Comparison of ENCODE assay signal across 22 mouse cellular contexts in the genomic region with DNA sequence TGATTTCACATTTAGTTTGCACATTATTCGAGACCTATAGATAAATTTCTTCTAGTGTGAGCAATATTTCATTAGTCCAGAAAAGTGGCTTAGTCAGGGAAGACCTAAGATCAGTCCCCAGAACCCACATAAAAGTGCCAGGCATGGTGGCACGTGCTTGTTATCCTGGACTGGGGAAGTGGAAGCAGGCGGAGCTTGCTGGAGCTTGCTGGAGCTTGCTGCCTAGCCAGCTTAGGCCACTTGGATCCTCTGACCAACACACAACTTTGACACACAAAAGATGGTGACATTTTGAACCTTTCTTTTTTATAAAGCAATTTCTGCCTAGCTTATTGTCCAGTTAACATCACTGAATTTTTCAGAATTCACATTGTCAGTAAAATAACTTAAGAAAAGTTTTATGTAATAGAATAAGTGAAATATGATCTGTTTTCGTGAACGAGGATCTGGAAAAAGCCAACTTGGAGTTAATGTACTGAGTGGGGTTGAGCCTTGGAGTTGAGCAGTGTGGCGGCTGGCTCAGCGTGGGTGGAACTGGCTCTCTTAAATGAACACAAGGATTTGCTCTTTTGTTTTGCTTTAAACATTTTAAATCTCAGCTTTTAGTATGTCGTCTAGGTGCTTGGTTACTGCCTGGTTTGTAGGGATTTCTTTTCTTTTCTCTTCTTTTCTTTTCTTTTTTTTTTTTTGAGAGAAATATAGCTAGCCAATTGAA. TPM values are rescaled to one million over a fixed set of nuclear protein-coding genes. Genes with fewer than 3 reads are reported as not detected.
DNase-seq lines count a peak whose midpoint lies in the region; ATAC-seq and TF ChIP-seq lines count a peak whose summit lies in the region.
"Had no signal": no experiment of that assay in that cellular context is flagged by ENCODE, and none has a peak within 500 bp of the region (broad histone marks: within the 10 kb centered on the region; RNA-seq: fewer than 3 reads in every experiment).

No protein-coding gene starts in this region.

- peak; percentile 26 for DNase-seq in gastrocnemius, adult 2 months
- DNase-seq in gastrocnemius, postnatal 10 days, result no peak
- peak; percentile 26 for DNase-seq in layer of hippocampus, adult 11-12 months (ENCODE audit: low spot score)
- DNase-seq in layer of hippocampus, adult 8-10 months (ENCODE audit: low spot score in 2 of 2), result no peak
- DNase-seq in lung, adult 18-20 months, result no peak
- peak; percentile 26 for DNase-seq in embryonic facial prominence, embryonic 14.5 days (ENCODE audit: low spot score)
- DNase-seq: adrenal gland, postnatal 25 days; cerebellum, adult 9-10 months; heart, adult 18-20 months; heart, postnatal 14 days; liver; lung, postnatal 14 days had no signal

- TF ChIP-seq CTCF in gastrocnemius, adult 2 months (IDR thresholded peaks at IDR 0.05), result no peak

- no peak for ATAC-seq in lung, embryonic 16.5 days (ENCODE audit: low read depth)
- no peak for ATAC-seq in embryonic facial prominence, embryonic 14.5 days (ENCODE audit: low read depth)
- ATAC-seq: CD4-positive, CD25-positive, alpha-beta regulatory T cell, adult 4 months; intestine, postnatal 0 days; midbrain, embryonic 13.5 days had no signal

- no peaks in the 10 kb centered on the region for H3K36me3 ChIP-seq in lung, embryonic 16.5 days (ENCODE audit: control insufficient read depth, insufficient read depth, low read length)
- H3K36me3 ChIP-seq in embryonic facial prominence, embryonic 14.5 days (ENCODE audit: control insufficient read depth, insufficient read depth, low read length), result peaks cover under 1% of the 10 kb centered on the region; the same call in 1 of the 2 replicates
- H3K36me3 ChIP-seq: forebrain, embryonic 12.5 days; hindbrain, embryonic 12.5 days; liver, embryonic 15.5 days; midbrain, embryonic 13.5 days had no signal

- H3K4me2 ChIP-seq in lung, embryonic 16.5 days (ENCODE audit: low read depth, low read length), result no peak overlapping the region
- H3K4me2 ChIP-seq in embryonic facial prominence, embryonic 14.5 days (ENCODE audit: low read depth, low read length), result no peak overlapping the region
- H3K4me2 ChIP-seq: forebrain, embryonic 12.5 days; heart, embryonic 13.5 days; hindbrain, embryonic 12.5 days; liver, embryonic 15.5 days; midbrain, embryonic 13.5 days had no signal

- H3K27me3 ChIP-seq in lung, embryonic 16.5 days (ENCODE audit: control insufficient read depth, insufficient read depth, low read depth, low read length), result no peaks in the 10 kb centered on the region
- no peaks in the 10 kb centered on the region for H3K27me3 ChIP-seq in embryonic facial prominence, embryonic 14.5 days (replicated peaks; ENCODE audit: control insufficient read depth, insufficient read depth, low read length)
- H3K27me3 ChIP-seq: forebrain, embryonic 12.5 days; heart, embryonic 13.5 days; hindbrain, embryonic 12.5 days; liver, embryonic 15.5 days; megakaryocyte, embryonic 14.5 days; midbrain, embryonic 13.5 days had no signal

- peaks cover 3% of the 10 kb centered on the region; the same call in 1 of the 2 replicates for H3K4me1 ChIP-seq in lung, embryonic 16.5 days (replicated peaks; ENCODE audit: control insufficient read depth, insufficient read depth, low read length)
- no peaks in the 10 kb centered on the region for H3K4me1 ChIP-seq in embryonic facial prominence, embryonic 14.5 days (ENCODE audit: control insufficient read depth, insufficient read depth, low read length)
- H3K4me1 ChIP-seq: forebrain, embryonic 12.5 days; heart, embryonic 13.5 days; hindbrain, embryonic 12.5 days; liver, embryonic 15.5 days; midbrain, embryonic 13.5 days had no signal

- intact Hi-C loops in gastrocnemius, adult 2 months (cut with DNase I), result no loop called here

- no peak overlapping the region for H3K9ac ChIP-seq in lung, embryonic 16.5 days (ENCODE audit: low read length)
- no peak overlapping the region for H3K9ac ChIP-seq in embryonic facial prominence, embryonic 14.5 days (ENCODE audit: low read depth, low read length)
- H3K9ac ChIP-seq: forebrain, embryonic 12.5 days; heart, embryonic 13.5 days; hindbrain, embryonic 12.5 days; liver, embryonic 15.5 days; midbrain, embryonic 13.5 days had no signal

- H3K4me3 ChIP-seq in gastrocnemius, adult 2 months, result no peak overlapping the region
- no peak overlapping the region for H3K4me3 ChIP-seq in lung, embryonic 16.5 days (ENCODE audit: low read length)
- no peak overlapping the region for H3K4me3 ChIP-seq in embryonic facial prominence, embryonic 14.5 days (ENCODE audit: low read depth, low read length)
- H3K4me3 ChIP-seq: forebrain, embryonic 12.5 days; heart, embryonic 13.5 days; hindbrain, embryonic 12.5 days; liver, embryonic 15.5 days; megakaryocyte, embryonic 14.5 days; midbrain, embryonic 13.5 days had no signal

- no peaks in the 10 kb centered on the region for H3K9me3 ChIP-seq in lung, embryonic 16.5 days (ENCODE audit: control insufficient read depth, low read length)
- no peaks in the 10 kb centered on the region for H3K9me3 ChIP-seq in embryonic facial prominence, embryonic 14.5 days (ENCODE audit: control insufficient read depth, low read length)
- H3K9me3 ChIP-seq: forebrain, embryonic 12.5 days; heart, embryonic 13.5 days; hindbrain, embryonic 12.5 days; liver, embryonic 15.5 days; megakaryocyte, embryonic 14.5 days; midbrain, embryonic 13.5 days had no signal

- 57% methylated on average over 8 of the region's 8 CpGs for WGBS in lung, embryonic 16.5 days
- 53% methylated on average over 8 of the region's 8 CpGs for WGBS in embryonic facial prominence, embryonic 14.5 days

- peak overlapping the region; percentile 85 for H3K27ac ChIP-seq in gastrocnemius, adult 2 months
- peak overlapping the region; percentile 22; the same call in 1 of the 2 replicates for H3K27ac ChIP-seq in lung, embryonic 16.5 days (ENCODE audit: low read length)
- H3K27ac ChIP-seq in embryonic facial prominence, embryonic 14.5 days (replicated peaks; ENCODE audit: low read depth, low read length), result no peak overlapping the region
- H3K27ac ChIP-seq: forebrain, embryonic 12.5 days; heart, embryonic 13.5 days; hindbrain, embryonic 12.5 days; liver, embryonic 15.5 days; midbrain, embryonic 13.5 days; stomach, postnatal 0 days had no signal

RNA-seq across cellular contexts. Expression of a gene that starts 20.3 kb away (rescaled TPM):
- total RNA-seq in gastrocnemius, adult 2 months (2021), result 10 to 100 TPM; 24.4 to 27.3 TPM
- 10 to 100 TPM; 28.8 to 36.9 TPM for total RNA-seq in gastrocnemius, postnatal 10 days (2021)
- 10 to 100 TPM; 35.9 to 48.6 (median 44.7) TPM for total RNA-seq in layer of hippocampus, adult 8-10 months (2022)
- polyA plus RNA-seq in lung, embryonic 16.5 days (2015; fragmentation: Nextera tagmentation; extraction: Ambion mirVana), result 12.3 and 13.5 TPM in 2 replicates
- 21.1 and 21.6 TPM in 2 replicates for polyA plus RNA-seq in embryonic facial prominence, embryonic 14.5 days (2014; fragmentation: Nextera tagmentation; extraction: Ambion mirVana)

Comparison
In these comparisons a context has a peak if more than half of its experiments do, and no peak if none do; other contexts are left out.
1. DNase-seq: peak in gastrocnemius, adult 2 months (single experiment), layer of hippocampus, adult 11-12 months (single experiment) and embryonic facial prominence, embryonic 14.5 days (single experiment); none in gastrocnemius, postnatal 10 days (single experiment), layer of hippocampus, adult 8-10 months (0 of 2) and lung, adult 18-20 months (0 of 2).